ENCODE assay signal across 20 mouse cellular contexts in genomic region chr17:69320496-69320895, GRCm38 (mm10).
"Had no signal": no experiment of that assay in that cellular context is flagged by ENCODE, and none has a peak within 500 bp of the region (broad histone marks: within the 10 kb centered on the region; RNA-seq: fewer than 3 reads in every experiment).

No protein-coding gene starts in this region.

- H3K27me3 ChIP-seq: limb, embryonic 13.5 days; liver, embryonic 15.5 days; megakaryocyte, embryonic 14.5 days; midbrain, embryonic 13.5 days; stomach, embryonic 15.5 days had no signal

- H3K9ac ChIP-seq: limb, embryonic 13.5 days; liver, embryonic 15.5 days; midbrain, embryonic 13.5 days; stomach, embryonic 15.5 days had no signal

- H3K27ac ChIP-seq: layer of hippocampus, adult 2 months; limb, embryonic 10.5 days; limb, embryonic 13.5 days; liver, embryonic 15.5 days; midbrain, embryonic 10.5 days; midbrain, embryonic 13.5 days; stomach, embryonic 15.5 days had no signal

- H3K4me1 ChIP-seq: limb, embryonic 10.5 days; limb, embryonic 13.5 days; liver, embryonic 15.5 days; megakaryocyte, embryonic 14.5 days; midbrain, embryonic 10.5 days; midbrain, embryonic 13.5 days; stomach, embryonic 15.5 days had no signal

- ATAC-seq: intestine, embryonic 16.5 days; midbrain, embryonic 13.5 days; midbrain, embryonic 16.5 days had no signal

- H3K4me2 ChIP-seq: limb, embryonic 13.5 days; liver, embryonic 15.5 days; midbrain, embryonic 13.5 days; stomach, embryonic 15.5 days had no signal

- H3K36me3 ChIP-seq: limb, embryonic 10.5 days; limb, embryonic 13.5 days; liver, embryonic 15.5 days; midbrain, embryonic 10.5 days; midbrain, embryonic 13.5 days; stomach, embryonic 15.5 days had no signal

- H3K4me3 ChIP-seq: layer of hippocampus, adult 2 months; limb, embryonic 10.5 days; limb, embryonic 13.5 days; liver, embryonic 15.5 days; megakaryocyte, embryonic 14.5 days; midbrain, embryonic 10.5 days; midbrain, embryonic 13.5 days; myocyte; stomach, embryonic 15.5 days had no signal

- H3K9me3 ChIP-seq: limb, embryonic 10.5 days; limb, embryonic 13.5 days; liver, embryonic 15.5 days; midbrain, embryonic 10.5 days; midbrain, embryonic 13.5 days; stomach, embryonic 15.5 days had no signal

- DNase-seq: kidney, adult 18-20 months; kidney, adult 9 months; kidney, postnatal 25 days; lung, adult 2 months; lung, postnatal 14 days; lung, postnatal 4 days; thymus, adult 2 months; thymus, postnatal 14 days; thymus, postnatal 4 days had no signal
